Mouse (Mus musculus): ENCODE data around the gene Casq2. TPM values are rescaled to one million over a fixed set of nuclear protein-coding genes. Genes with fewer than 3 reads are reported as not detected.

Gene Casq2
- total and polyA plus RNA-seq, 3 experiments: 361 to 848 (median 833) TPM

- H3K36me3 ChIP-seq (ENCODE audit: control insufficient read depth, insufficient read depth, low read length): no peaks in the 10 kb centered on the region
- intact Hi-C loops (cut with DNase I): no loop called here
- WGBS: 29% methylated on average over 8 of the region's 8 CpGs
- no peak overlapping the region for H3K9ac ChIP-seq (ENCODE audit: low read depth, low read length)
- H3K27me3 ChIP-seq (ENCODE audit: control insufficient read depth, insufficient read depth, low read length): no peaks in the 10 kb centered on the region
- H3K4me3 ChIP-seq: no peak overlapping the region
- DNase-seq: no peak
- peaks cover 5% of the 10 kb centered on the region for H3K4me1 ChIP-seq (ENCODE audit: control insufficient read depth, insufficient read depth, low read length)
- TF ChIP-seq POLR2A (IDR thresholded peaks at IDR 0.05; ENCODE audit: insufficient read depth, low read depth, low read length) (no peak), EP300 (IDR thresholded peaks at IDR 0.05; ENCODE audit: insufficient read depth, low read depth, low read length) (no peak), CTCF (IDR thresholded peaks at IDR 0.05) (no peak)
- no peaks in the 10 kb centered on the region for H3K79me2 ChIP-seq (replicated peaks; ENCODE audit: control insufficient read depth, insufficient read depth, low read length)
- H3K27ac ChIP-seq: no peak overlapping the region
These were observed 88.1 kb downstream of the Casq2 start for GRCm38 (mm10) chr3:102174118-102174865.

GRCm38 (mm10) chr3:102175701-102176100 lies 89.5 kb downstream of the Casq2 start:
- intact Hi-C loops (cut with DNase I): no loop called here
- H3K27me3 ChIP-seq (ENCODE audit: control insufficient read depth, insufficient read depth, low read length): no peaks in the 10 kb centered on the region
- 0 out of 2 replicates have a peak, but pooled peaks cover 1% of the 10 kb centered on the region for H3K79me2 ChIP-seq (replicated peaks; ENCODE audit: control insufficient read depth, insufficient read depth, low read length)
- no peak for DNase-seq
- H3K36me3 ChIP-seq (ENCODE audit: control insufficient read depth, insufficient read depth, low read length): no peaks in the 10 kb centered on the region
- no peaks in the 10 kb centered on the region for H3K4me1 ChIP-seq (ENCODE audit: control insufficient read depth, insufficient read depth, low read length)
- no peak overlapping the region for H3K4me3 ChIP-seq
- H3K9ac ChIP-seq (ENCODE audit: low read depth, low read length): no peak overlapping the region
- TF ChIP-seq CTCF (IDR thresholded peaks at IDR 0.05): no peak
- TF ChIP-seq POLR2A (IDR thresholded peaks at IDR 0.05; ENCODE audit: insufficient read depth, low read depth, low read length): no peak
- TF ChIP-seq EP300 (IDR thresholded peaks at IDR 0.05; ENCODE audit: insufficient read depth, low read depth, low read length): no peak
- H3K27ac ChIP-seq: no peak overlapping the region
- 91% methylated on average over 17 of the region's 18 CpGs for WGBS

GRCm38 (mm10) chr3:102176116-102176515 lies 89.9 kb downstream of the Casq2 start:
- Histone ChIP-seq H3K4me1 (ENCODE audit: control insufficient read depth, insufficient read depth, low read length) (no peaks in the 10 kb centered on the region), H3K4me3 (no peak overlapping the region), H3K36me3 (ENCODE audit: control insufficient read depth, insufficient read depth, low read length) (no peaks in the 10 kb centered on the region), H3K27ac (no peak overlapping the region), H3K9ac (ENCODE audit: low read depth, low read length) (no peak overlapping the region), H3K79me2 (replicated peaks; ENCODE audit: control insufficient read depth, insufficient read depth, low read length) (0 out of 2 replicates have a peak, but pooled peaks cover 1% of the 10 kb centered on the region), H3K27me3 (ENCODE audit: control insufficient read depth, insufficient read depth, low read length) (no peaks in the 10 kb centered on the region)
- 84% methylated on average over 5 of the region's 5 CpGs for WGBS
- no peak for DNase-seq
- intact Hi-C loops (cut with DNase I): no loop called here
- TF ChIP-seq CTCF (IDR thresholded peaks at IDR 0.05) (no peak), EP300 (IDR thresholded peaks at IDR 0.05; ENCODE audit: insufficient read depth, low read depth, low read length) (no peak), POLR2A (IDR thresholded peaks at IDR 0.05; ENCODE audit: insufficient read depth, low read depth, low read length) (no peak)

GRCm38 (mm10) chr3:102177837-102178615 lies 91.8 kb downstream of the Casq2 start:
- H3K9ac ChIP-seq (ENCODE audit: low read depth, low read length): no peak overlapping the region
- H3K4me3 ChIP-seq: no peak overlapping the region
- no peak for DNase-seq
- H3K27ac ChIP-seq: no peak overlapping the region
- intact Hi-C loops (cut with DNase I): no loop called here
- H3K4me1 ChIP-seq (ENCODE audit: control insufficient read depth, insufficient read depth, low read length): no peaks in the 10 kb centered on the region
- H3K79me2 ChIP-seq (replicated peaks; ENCODE audit: control insufficient read depth, insufficient read depth, low read length): 0 out of 2 replicates have a peak, but pooled peaks cover 1% of the 10 kb centered on the region
- H3K27me3 ChIP-seq (ENCODE audit: control insufficient read depth, insufficient read depth, low read length): no peaks in the 10 kb centered on the region
- TF ChIP-seq EP300 (IDR thresholded peaks at IDR 0.05; ENCODE audit: insufficient read depth, low read depth, low read length) (no peak), POLR2A (IDR thresholded peaks at IDR 0.05; ENCODE audit: insufficient read depth, low read depth, low read length) (no peak), CTCF (IDR thresholded peaks at IDR 0.05) (no peak)
- 94% methylated on average over 12 of the region's 12 CpGs for WGBS
- H3K36me3 ChIP-seq (ENCODE audit: control insufficient read depth, insufficient read depth, low read length): no peaks in the 10 kb centered on the region

GRCm38 (mm10) chr3:102179869-102180268 lies 93.7 kb downstream of the Casq2 start:
- no peaks in the 10 kb centered on the region for H3K27me3 ChIP-seq (ENCODE audit: control insufficient read depth, insufficient read depth, low read length)
- no peak for DNase-seq
- H3K4me3 ChIP-seq: no peak overlapping the region
- H3K27ac ChIP-seq: no peak overlapping the region
- WGBS: 93% methylated on average over 4 of the region's 4 CpGs
- H3K9ac ChIP-seq (ENCODE audit: low read depth, low read length): no peak overlapping the region
- TF ChIP-seq POLR2A (IDR thresholded peaks at IDR 0.05; ENCODE audit: insufficient read depth, low read depth, low read length) (no peak), CTCF (IDR thresholded peaks at IDR 0.05) (no peak), EP300 (IDR thresholded peaks at IDR 0.05; ENCODE audit: insufficient read depth, low read depth, low read length) (no peak)
- intact Hi-C loops (cut with DNase I): no loop called here
- 0 out of 2 replicates have a peak, but pooled peaks cover 1% of the 10 kb centered on the region for H3K79me2 ChIP-seq (replicated peaks; ENCODE audit: control insufficient read depth, insufficient read depth, low read length)
- H3K4me1 ChIP-seq (ENCODE audit: control insufficient read depth, insufficient read depth, low read length): no peaks in the 10 kb centered on the region
- H3K36me3 ChIP-seq (ENCODE audit: control insufficient read depth, insufficient read depth, low read length): no peaks in the 10 kb centered on the region
